Mouse (Mus musculus) frontal cortex, postnatal 14 days (tissue): ENCODE results near the gene Stum.

ENCODE experiments used
- DNase-seq, 2 experiments: peaks; one replicate each; pipeline ENCODE4 v3.0.0; 2022; ENCODE audit warnings: low spot score in 2 of 2

Stum gene

GRCm38 (mm10) chr1:180499766-180500165, 16.5 kb upstream of the Stum start:
- no peak for DNase-seq

GRCm38 (mm10) chr1:180492777-180493176, 9.5 kb upstream of the Stum start:
- DNase-seq: no peak

- no peak for DNase-seq
Measured at GRCm38 (mm10) chr1:180485346-180485745, 2.0 kb upstream of the Stum start.

- no peak for DNase-seq
Measured at GRCm38 (mm10) chr1:180482840-180483398, 385 bp downstream of the Stum start.

- no peak for DNase-seq
Measured at GRCm38 (mm10) chr1:180481956-180482355, 1.3 kb downstream of the Stum start.

- DNase-seq: no peak
Measured at GRCm38 (mm10) chr1:180481331-180481730, 2.0 kb downstream of the Stum start.

- DNase-seq: no peak
Measured at GRCm38 (mm10) chr1:180480325-180480724, 3.0 kb downstream of the Stum start.

- DNase-seq: no peak
Measured at GRCm38 (mm10) chr1:180473566-180473965, 9.7 kb downstream of the Stum start.

- DNase-seq: no peak
Measured at GRCm38 (mm10) chr1:180468004-180468403, 15.3 kb downstream of the Stum start.

- DNase-seq: no peak
Measured at GRCm38 (mm10) chr1:180465620-180466019, 17.7 kb downstream of the Stum start.

- no peak for DNase-seq
Measured at GRCm38 (mm10) chr1:180464357-180464756, 18.9 kb downstream of the Stum start.

- no peak for DNase-seq
Measured at GRCm38 (mm10) chr1:180462983-180463475, 20.3 kb downstream of the Stum start.

- DNase-seq: no peak
Measured at GRCm38 (mm10) chr1:180462396-180462795, 20.9 kb downstream of the Stum start.

GRCm38 (mm10) chr1:180460721-180461120, 22.6 kb downstream of the Stum start:
- DNase-seq: no peak

GRCm38 (mm10) chr1:180458680-180459079, 24.6 kb downstream of the Stum start:
- no peak for DNase-seq

GRCm38 (mm10) chr1:180458274-180458673, 25.0 kb downstream of the Stum start:
- DNase-seq: no peak

- DNase-seq: no peak
Measured at GRCm38 (mm10) chr1:180449641-180450040, 33.7 kb downstream of the Stum start.

GRCm38 (mm10) chr1:180444411-180444810, 38.9 kb downstream of the Stum start:
- no peak for DNase-seq

GRCm38 (mm10) chr1:180439496-180439895, 43.8 kb downstream of the Stum start:
- no peak for DNase-seq

- no peak for DNase-seq
Measured at GRCm38 (mm10) chr1:180434925-180435324, 48.4 kb downstream of the Stum start.

- DNase-seq: peak in 1 of 2 experiments; percentile 56
Measured at GRCm38 (mm10) chr1:180433796-180434566, 49.3 kb downstream of the Stum start.

- no peak for DNase-seq
Measured at GRCm38 (mm10) chr1:180433098-180433538, 50.2 kb downstream of the Stum start.

- DNase-seq: peak in 1 of 2 experiments; percentile 36
Measured at GRCm38 (mm10) chr1:180431833-180432232, 51.5 kb downstream of the Stum start.
